Mouse (Mus musculus): ENCODE measurements around the gene Mycbp.

DNA sequence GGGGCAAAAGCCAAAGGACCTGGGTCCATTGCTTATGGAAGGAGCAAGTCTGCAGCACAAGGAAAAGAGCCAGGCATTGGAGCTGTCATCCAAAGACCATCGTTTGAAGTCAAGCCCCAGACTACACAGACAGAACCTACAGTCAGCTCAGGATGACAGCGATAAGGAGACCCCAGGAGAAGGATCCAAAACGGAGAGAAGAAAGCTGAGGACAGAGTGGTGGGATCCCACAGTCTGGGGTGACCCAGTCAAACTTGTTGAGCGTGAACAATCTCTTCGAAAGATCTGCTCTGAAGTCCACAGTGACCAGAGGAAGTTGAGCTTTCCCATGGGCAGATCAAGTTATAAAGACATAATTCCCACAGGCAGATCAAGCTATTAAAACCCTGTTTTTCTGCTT is 44.0 kb upstream of the Mycbp start:
- TF ChIP-seq CTCF (IDR thresholded peaks at IDR 0.05; ENCODE audit: insufficient read depth, low read length) (no peak), POLR2A (IDR thresholded peaks at IDR 0.05; ENCODE audit: borderline replicate concordance, extremely low read depth, low read depth, low read length) (no peak)

Measured in lung, adult 2 months (tissue).